Mouse (Mus musculus) liver, adult 2 months (tissue): ENCODE measurements at regions not wholly inside any gene's neighbourhood (a gene's known extent, or its start where the extent isn't known, plus 50 kb on each side); places are given as distances from the start of the nearest gene placed in this dataset.

Experiments used
- DNase-seq: peaks from one replicate; pipeline ENCODE4 v3.0.0-alpha.2; 2011; ENCODE audit warnings: low read depth, low spot score; ENCODE audit errors: extremely low read depth
- H3K27ac ChIP-seq: fragments of 200-500 bp; replicated peaks from 2 replicates; pipeline ENCODE4 v1.5.1; 2012; ENCODE audit warnings: low read depth, mild to moderate bottlenecking, control low read depth, inconsistent platforms, low read length; ENCODE audit not compliant: insufficient read depth
- H3K27me3 ChIP-seq: fragments of 200-500 bp; 2 replicates; pipeline ENCODE4 v1.6.1; 2012; ENCODE audit warnings: mild to moderate bottlenecking, moderate library complexity, low read length, inconsistent platforms; ENCODE audit not compliant: control insufficient read depth, insufficient read depth
- H3K36me3 ChIP-seq: fragments of 200-500 bp; 2 replicates; pipeline ENCODE4 v1.6.1; 2012; ENCODE audit warnings: low read length, inconsistent platforms; ENCODE audit not compliant: control insufficient read depth, insufficient read depth
- H3K4me1 ChIP-seq: fragments of 200-500 bp; 2 replicates; pipeline ENCODE4 v1.6.1; 2011; ENCODE audit warnings: low read length; ENCODE audit not compliant: control insufficient read depth, insufficient read depth
- H3K4me3 ChIP-seq: fragments of 200-500 bp; 2 replicates; pipeline ENCODE4 v1.5.1; 2011; ENCODE audit warnings: low read depth, mild to moderate bottlenecking, control low read depth, low read length, moderate library complexity; ENCODE audit not compliant: insufficient read depth
- H3K79me2 ChIP-seq: fragments of 200-500 bp; 2 replicates; pipeline ENCODE4 v1.6.1; 2012; ENCODE audit warnings: inconsistent platforms, mild to moderate bottlenecking, low read length, moderate library complexity; ENCODE audit not compliant: control insufficient read depth, insufficient read depth
- H3K9ac ChIP-seq: fragments of 200-500 bp; 2 replicates; pipeline ENCODE4 v1.6.1; 2012; ENCODE audit warnings: low read depth, mild to moderate bottlenecking, control low read depth, inconsistent platforms, low read length
- CTCF ChIP-seq: fragments of 200-500 bp; IDR thresholded peaks from 2 replicates; pipeline ENCODE4 v1.5.1; 2011; ENCODE audit warnings: low read depth, low read length, control low read depth
- POLR2A ChIP-seq: fragments of 200-500 bp; IDR thresholded peaks from 2 replicates; pipeline ENCODE4 v1.6.1; 2011; ENCODE audit warnings: low read length, control low read depth; ENCODE audit not compliant: insufficient read depth; ENCODE audit errors: extremely low read depth
- WGBS: fragments of 180-500 bp; shearing (Covaris S2); methylation state at CpG from one replicate; pipeline ENCODE4 v1.1.7; 2018; 5-methylcytosine and 5-hydroxymethylcytosine counted together

DNA sequence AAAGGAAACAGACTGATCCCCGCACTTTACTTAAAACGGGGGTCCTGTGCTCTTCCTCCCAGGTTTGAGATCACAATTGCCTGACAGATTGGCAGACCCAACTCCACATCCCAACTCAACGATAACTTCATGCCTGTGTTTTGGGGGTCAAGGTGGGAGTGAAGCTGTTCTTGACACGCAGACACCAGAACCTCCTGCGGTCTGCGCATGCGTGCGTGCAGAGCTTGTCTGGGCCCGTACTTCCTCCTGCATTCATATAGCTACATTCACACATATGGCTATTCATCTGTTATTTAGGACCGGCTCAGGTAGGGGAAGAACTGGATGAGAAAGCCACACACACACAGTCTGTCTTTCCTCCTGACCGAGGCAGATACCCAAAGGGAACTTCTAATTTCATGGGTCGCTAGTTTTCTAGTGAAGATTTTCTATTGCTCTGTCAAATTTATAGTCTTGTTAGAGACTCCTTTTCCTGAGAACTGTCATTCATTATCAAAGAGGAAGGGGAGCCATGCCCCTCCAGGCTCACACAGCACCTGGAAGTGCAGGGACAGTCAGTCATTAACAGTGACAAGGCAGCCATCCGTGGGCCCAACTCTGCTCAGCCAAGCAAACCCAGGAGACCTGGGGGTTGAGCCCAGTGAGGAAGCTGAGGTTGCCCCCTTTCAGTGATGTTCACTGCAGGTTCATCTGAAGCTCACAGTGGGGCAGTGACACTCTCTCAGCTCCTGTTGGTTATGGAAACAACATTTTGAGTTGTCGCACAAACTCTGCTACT is 104.0 kb upstream of the Gm3448 start:
- peaks cover 3% of the 10 kb centered on the region; the same call in 1 of the 2 replicates for H3K4me1 ChIP-seq
- TF ChIP-seq CTCF (no peak), POLR2A (no peak)
- DNase-seq: no peak
- no peak overlapping the region for H3K9ac ChIP-seq
- H3K36me3 ChIP-seq: no peaks in the 10 kb centered on the region
- no peak overlapping the region for H3K27ac ChIP-seq
- H3K79me2 ChIP-seq: no peaks in the 10 kb centered on the region
- 90% methylated on average over 14 of the region's 14 CpGs for WGBS
- H3K4me3 ChIP-seq: no peak overlapping the region
- no peaks in the 10 kb centered on the region for H3K27me3 ChIP-seq

DNA sequence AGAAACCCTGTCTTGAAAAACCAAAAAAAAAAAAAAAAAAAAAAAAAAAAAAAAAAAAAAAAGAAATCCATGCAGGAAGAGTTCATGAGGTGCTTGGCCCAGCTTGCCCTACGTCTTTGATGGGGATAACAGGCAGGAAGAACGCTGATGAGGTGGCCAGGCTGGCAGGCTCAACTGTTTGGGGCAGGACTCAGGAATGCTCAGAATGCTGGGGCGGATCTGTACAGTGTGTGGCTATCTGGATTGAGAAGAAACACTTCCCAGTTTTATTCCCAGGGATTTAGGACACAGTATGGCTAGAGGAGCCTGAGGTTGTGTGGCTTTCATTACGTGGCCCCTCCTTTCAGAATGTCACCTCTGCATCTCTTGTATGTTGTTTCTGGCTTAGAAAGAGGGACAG is 99.1 kb upstream of the Gm3448 start:
- no peak overlapping the region for H3K9ac ChIP-seq
- no peak overlapping the region for H3K27ac ChIP-seq
- TF ChIP-seq CTCF: no peak
- TF ChIP-seq POLR2A: no peak
- H3K36me3 ChIP-seq: no peaks in the 10 kb centered on the region
- no peaks in the 10 kb centered on the region for H3K4me1 ChIP-seq
- no peak for DNase-seq
- no peak overlapping the region for H3K4me3 ChIP-seq
- H3K27me3 ChIP-seq: no peaks in the 10 kb centered on the region
- no peaks in the 10 kb centered on the region for H3K79me2 ChIP-seq
- 75% methylated on average over 4 of the region's 4 CpGs for WGBS
